Mouse (Mus musculus): ENCODE data around the gene Adamts7. TPM values are rescaled to one million over a fixed set of nuclear protein-coding genes. Genes with fewer than 3 reads are reported as not detected.

The Adamts7 gene
- polyA plus RNA-seq, 1 experiment from 2014 or later = 10.0 TPM

- H3K4me3 ChIP-seq (ENCODE audit: low read length) = no peak overlapping the region
- no peak overlapping the region for H3K27ac ChIP-seq (ENCODE audit: low read depth, low read length)
- ATAC-seq (ENCODE audit: low FRiP score, low TSS enrichment) = no peak
- no peaks in the 10 kb centered on the region for H3K36me3 ChIP-seq (ENCODE audit: control insufficient read depth, insufficient read depth, low read length)
- no peaks in the 10 kb centered on the region for H3K4me1 ChIP-seq (ENCODE audit: control insufficient read depth, insufficient read depth, low read length)
- no peaks in the 10 kb centered on the region for H3K9me3 ChIP-seq (ENCODE audit: control insufficient read depth, low read length)
- H3K9ac ChIP-seq (ENCODE audit: low read depth, low read length) = no peak overlapping the region
- H3K27me3 ChIP-seq (ENCODE audit: control insufficient read depth, insufficient read depth, low read length) = no peaks in the 10 kb centered on the region
- no peak overlapping the region for H3K4me2 ChIP-seq (replicated peaks; ENCODE audit: low read depth, low read length)
- WGBS = 83% methylated on average over 9 of the region's 9 CpGs
Observed at GRCm38 (mm10) chr9:90135963-90136677, 26.7 kb upstream of the Adamts7 start.

- H3K4me1 ChIP-seq (ENCODE audit: control insufficient read depth, insufficient read depth, low read length) = no peaks in the 10 kb centered on the region
- no peaks in the 10 kb centered on the region for H3K27me3 ChIP-seq (ENCODE audit: control insufficient read depth, insufficient read depth, low read length)
- H3K9ac ChIP-seq (ENCODE audit: low read depth, low read length) = no peak overlapping the region
- no peak overlapping the region for H3K4me2 ChIP-seq (replicated peaks; ENCODE audit: low read depth, low read length)
- no peak for ATAC-seq (ENCODE audit: low FRiP score, low TSS enrichment)
- no peak overlapping the region for H3K4me3 ChIP-seq (ENCODE audit: low read length)
- no peaks in the 10 kb centered on the region for H3K36me3 ChIP-seq (ENCODE audit: control insufficient read depth, insufficient read depth, low read length)
- 84% methylated on average over 1 of the region's 1 CpGs for WGBS
- H3K9me3 ChIP-seq (ENCODE audit: control insufficient read depth, low read length) = no peaks in the 10 kb centered on the region
- H3K27ac ChIP-seq (ENCODE audit: low read depth, low read length) = no peak overlapping the region
Observed at GRCm38 (mm10) chr9:90136678-90136965, 26.2 kb upstream of the Adamts7 start.

- H3K4me3 ChIP-seq (ENCODE audit: low read length) = no peak overlapping the region
- H3K36me3 ChIP-seq (ENCODE audit: control insufficient read depth, insufficient read depth, low read length) = no peaks in the 10 kb centered on the region
- H3K9ac ChIP-seq (ENCODE audit: low read depth, low read length) = no peak overlapping the region
- no peaks in the 10 kb centered on the region for H3K9me3 ChIP-seq (ENCODE audit: control insufficient read depth, low read length)
- no peak overlapping the region for H3K4me2 ChIP-seq (replicated peaks; ENCODE audit: low read depth, low read length)
- no peak for ATAC-seq (ENCODE audit: low FRiP score, low TSS enrichment)
- H3K4me1 ChIP-seq (ENCODE audit: control insufficient read depth, insufficient read depth, low read length) = no peaks in the 10 kb centered on the region
- WGBS = 55% methylated on average over 2 of the region's 2 CpGs
- H3K27me3 ChIP-seq (ENCODE audit: control insufficient read depth, insufficient read depth, low read length) = no peaks in the 10 kb centered on the region
- no peak overlapping the region for H3K27ac ChIP-seq (ENCODE audit: low read depth, low read length)
Observed at GRCm38 (mm10) chr9:90145788-90146187, 17.1 kb upstream of the Adamts7 start.

- Histone ChIP-seq H3K36me3 (ENCODE audit: control insufficient read depth, insufficient read depth, low read length) (no peaks in the 10 kb centered on the region), H3K4me1 (ENCODE audit: control insufficient read depth, insufficient read depth, low read length) (no peaks in the 10 kb centered on the region), H3K9ac (ENCODE audit: low read depth, low read length) (no peak overlapping the region), H3K27me3 (ENCODE audit: control insufficient read depth, insufficient read depth, low read length) (no peaks in the 10 kb centered on the region), H3K9me3 (ENCODE audit: control insufficient read depth, low read length) (no peaks in the 10 kb centered on the region), H3K4me3 (ENCODE audit: low read length) (no peak overlapping the region), H3K27ac (ENCODE audit: low read depth, low read length) (no peak overlapping the region), H3K4me2 (replicated peaks; ENCODE audit: low read depth, low read length) (no peak overlapping the region)
- 74% methylated on average over 5 of the region's 5 CpGs for WGBS
- ATAC-seq (ENCODE audit: low FRiP score, low TSS enrichment) = no peak
Observed at GRCm38 (mm10) chr9:90146869-90147268, 16.0 kb upstream of the Adamts7 start.

GRCm38 (mm10) chr9:90162243-90162925, 485 bp upstream of the Adamts7 start:
- peak overlapping the region; percentile 74 for H3K9ac ChIP-seq (ENCODE audit: low read depth, low read length)
- H3K27ac ChIP-seq (ENCODE audit: low read depth, low read length) = 0 out of 2 replicates have a peak overlapping the region, but pooled peaks have one; percentile 6
- no peaks in the 10 kb centered on the region for H3K9me3 ChIP-seq (ENCODE audit: control insufficient read depth, low read length)
- ATAC-seq (ENCODE audit: low FRiP score, low TSS enrichment) = peak; percentile 91
- H3K36me3 ChIP-seq (ENCODE audit: control insufficient read depth, insufficient read depth, low read length) = no peaks in the 10 kb centered on the region
- H3K4me1 ChIP-seq (ENCODE audit: control insufficient read depth, insufficient read depth, low read length) = no peaks in the 10 kb centered on the region; the same call in 1 of the 2 replicates
- 10% methylated on average over 19 of the region's 29 CpGs for WGBS
- H3K27me3 ChIP-seq (ENCODE audit: control insufficient read depth, insufficient read depth, low read length) = no peaks in the 10 kb centered on the region
- peak overlapping the region; percentile 94 for H3K4me2 ChIP-seq (replicated peaks; ENCODE audit: low read depth, low read length)
- H3K4me3 ChIP-seq (ENCODE audit: low read length) = peak overlapping the region; percentile 76

- under 1% methylated on average over 18 of the region's 18 CpGs for WGBS
- Histone ChIP-seq H3K4me3 (ENCODE audit: low read length) (peak overlapping the region; percentile 76), H3K4me2 (replicated peaks; ENCODE audit: low read depth, low read length) (peak overlapping the region; percentile 94), H3K9me3 (ENCODE audit: control insufficient read depth, low read length) (no peaks in the 10 kb centered on the region), H3K27me3 (ENCODE audit: control insufficient read depth, insufficient read depth, low read length) (no peaks in the 10 kb centered on the region), H3K4me1 (ENCODE audit: control insufficient read depth, insufficient read depth, low read length) (no peaks in the 10 kb centered on the region; the same call in 1 of the 2 replicates), H3K27ac (ENCODE audit: low read depth, low read length) (no peak overlapping the region), H3K36me3 (ENCODE audit: control insufficient read depth, insufficient read depth, low read length) (no peaks in the 10 kb centered on the region), H3K9ac (ENCODE audit: low read depth, low read length) (peak overlapping the region; percentile 74)
- peak; percentile 74 for ATAC-seq (ENCODE audit: low FRiP score, low TSS enrichment)
Observed at GRCm38 (mm10) chr9:90163749-90164095, 853 bp downstream of the Adamts7 start.

GRCm38 (mm10) chr9:90164670-90165453, 2.0 kb downstream of the Adamts7 start:
- no peaks in the 10 kb centered on the region for H3K9me3 ChIP-seq (ENCODE audit: control insufficient read depth, low read length)
- no peak for ATAC-seq (ENCODE audit: low FRiP score, low TSS enrichment)
- H3K27me3 ChIP-seq (ENCODE audit: control insufficient read depth, insufficient read depth, low read length) = no peaks in the 10 kb centered on the region
- 61% methylated on average over 4 of the region's 4 CpGs for WGBS
- H3K27ac ChIP-seq (ENCODE audit: low read depth, low read length) = no peak overlapping the region
- H3K4me2 ChIP-seq (replicated peaks; ENCODE audit: low read depth, low read length) = peak overlapping the region; percentile 94; the same call in 1 of the 2 replicates
- no peak overlapping the region for H3K4me3 ChIP-seq (ENCODE audit: low read length)
- H3K9ac ChIP-seq (ENCODE audit: low read depth, low read length) = no peak overlapping the region
- no peaks in the 10 kb centered on the region for H3K36me3 ChIP-seq (ENCODE audit: control insufficient read depth, insufficient read depth, low read length)
- no peaks in the 10 kb centered on the region; the same call in 1 of the 2 replicates for H3K4me1 ChIP-seq (ENCODE audit: control insufficient read depth, insufficient read depth, low read length)

- WGBS = 91% methylated on average over 4 of the region's 4 CpGs
- H3K9me3 ChIP-seq (ENCODE audit: control insufficient read depth, low read length) = no peaks in the 10 kb centered on the region
- no peak overlapping the region for H3K27ac ChIP-seq (ENCODE audit: low read depth, low read length)
- no peaks in the 10 kb centered on the region; the same call in 1 of the 2 replicates for H3K4me1 ChIP-seq (ENCODE audit: control insufficient read depth, insufficient read depth, low read length)
- H3K4me3 ChIP-seq (ENCODE audit: low read length) = no peak overlapping the region
- H3K9ac ChIP-seq (ENCODE audit: low read depth, low read length) = no peak overlapping the region
- no peak for ATAC-seq (ENCODE audit: low FRiP score, low TSS enrichment)
- no peak overlapping the region for H3K4me2 ChIP-seq (replicated peaks; ENCODE audit: low read depth, low read length)
- no peaks in the 10 kb centered on the region for H3K27me3 ChIP-seq (ENCODE audit: control insufficient read depth, insufficient read depth, low read length)
- no peaks in the 10 kb centered on the region for H3K36me3 ChIP-seq (ENCODE audit: control insufficient read depth, insufficient read depth, low read length)
Observed at GRCm38 (mm10) chr9:90165590-90165989, 2.7 kb downstream of the Adamts7 start.

- no peaks in the 10 kb centered on the region for H3K27me3 ChIP-seq (ENCODE audit: control insufficient read depth, insufficient read depth, low read length)
Observed at GRCm38 (mm10) chr9:90166615-90167014, 3.7 kb downstream of the Adamts7 start.

More at GRCm38 (mm10) chr9:90166615-90167014, 3.7 kb downstream of the Adamts7 start:
- H3K4me2 ChIP-seq (replicated peaks; ENCODE audit: low read depth, low read length) = no peak overlapping the region
- H3K27ac ChIP-seq (ENCODE audit: low read depth, low read length) = no peak overlapping the region
- ATAC-seq (ENCODE audit: low FRiP score, low TSS enrichment) = no peak
- 60% methylated on average over 5 of the region's 5 CpGs for WGBS
- H3K9me3 ChIP-seq (ENCODE audit: control insufficient read depth, low read length) = no peaks in the 10 kb centered on the region
- 0 out of 2 replicates have a peak, but pooled peaks cover under 1% of the 10 kb centered on the region for H3K36me3 ChIP-seq (ENCODE audit: control insufficient read depth, insufficient read depth, low read length)
- H3K9ac ChIP-seq (ENCODE audit: low read depth, low read length) = no peak overlapping the region
- H3K4me1 ChIP-seq (ENCODE audit: control insufficient read depth, insufficient read depth, low read length) = no peaks in the 10 kb centered on the region; the same call in 1 of the 2 replicates
- H3K4me3 ChIP-seq (ENCODE audit: low read length) = no peak overlapping the region

Measured in kidney, embryonic 14.5 days (tissue).